Mouse (Mus musculus): ENCODE results near the gene Slc31a2. TPM values are rescaled to one million over a fixed set of nuclear protein-coding genes. Genes with fewer than 3 reads are reported as not detected.
"Not testable (repeated sequence)": the region's sequence is repeated elsewhere in the genome, so short reads cannot be mapped to it uniquely, and the experiment has no call there.

Slc31a2 gene
- total RNA-seq (2021) = 10 to 100 TPM in 1 of 2 experiments, 1 to 10 TPM in 1; 9.5 to 12.3 TPM
- long read RNA-seq, experiment 1, transcript Slc31a2-201 (4 exons, 1,820 nt) = major isoform, 17 of 23 reads
- long read RNA-seq, experiment 1, partial matches to known transcripts = 1 of 23 reads
- long read RNA-seq, experiment 1, other reads (novel, unspliced or antisense) = 5 of 23 reads
- long read RNA-seq, experiment 2, transcript Slc31a2-201 (4 exons, 1,820 nt) = major isoform, 11 of 19 reads
- long read RNA-seq, experiment 2, partial matches to known transcripts = 1 of 19 reads
- long read RNA-seq, experiment 2, other reads (novel, unspliced or antisense) = 7 of 19 reads

GRCm38 (mm10) chr4:62262276-62262675, at the start of gene Slc31a2:
Slc31a2 (plus strand) TSS chr4:62262562.
- peak in 1 of 2 experiments; percentile 7 for DNase-seq (ENCODE audit: low spot score in 2 of 2)

- no peak for DNase-seq (ENCODE audit: low spot score in 2 of 2)
These were observed 48.9 kb upstream of the Slc31a2 start for GRCm38 (mm10) chr4:62213490-62213889.

- DNase-seq (ENCODE audit: low spot score in 2 of 2) = peak; percentile 24 to 41
These were observed 34.0 kb upstream of the Slc31a2 start for GRCm38 (mm10) chr4:62228391-62228790.

DNA sequence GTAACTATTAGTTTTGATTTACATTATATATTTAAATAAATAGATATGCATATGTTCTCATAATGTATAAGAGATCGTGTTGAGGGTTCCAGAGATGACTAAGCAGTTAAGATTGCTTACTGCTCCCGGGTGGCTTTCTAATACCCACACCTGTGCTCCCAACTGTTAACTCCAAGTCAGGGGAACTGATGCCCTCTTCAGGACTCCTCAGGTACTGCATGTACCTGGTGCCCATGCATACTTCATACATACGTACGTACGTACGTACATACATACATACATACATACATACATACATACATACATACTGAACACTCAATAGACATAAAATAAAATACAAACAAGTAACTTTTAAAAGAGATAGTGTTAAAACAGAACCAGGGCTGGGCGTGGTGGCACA, 32.9 kb upstream of the Slc31a2 start:
- DNase-seq (ENCODE audit: low spot score in 2 of 2) = no peak

GRCm38 (mm10) chr4:62230153-62230552, 32.2 kb upstream of the Slc31a2 start:
- DNase-seq (ENCODE audit: low spot score in 2 of 2) = no peak

- no peak for DNase-seq (ENCODE audit: low spot score in 2 of 2)
These were observed 31.6 kb upstream of the Slc31a2 start, which contains the start of gene Zfp37 for GRCm38 (mm10) chr4:62230769-62231168. Zfp37 (minus strand) TSS chr4:62231047.

DNA sequence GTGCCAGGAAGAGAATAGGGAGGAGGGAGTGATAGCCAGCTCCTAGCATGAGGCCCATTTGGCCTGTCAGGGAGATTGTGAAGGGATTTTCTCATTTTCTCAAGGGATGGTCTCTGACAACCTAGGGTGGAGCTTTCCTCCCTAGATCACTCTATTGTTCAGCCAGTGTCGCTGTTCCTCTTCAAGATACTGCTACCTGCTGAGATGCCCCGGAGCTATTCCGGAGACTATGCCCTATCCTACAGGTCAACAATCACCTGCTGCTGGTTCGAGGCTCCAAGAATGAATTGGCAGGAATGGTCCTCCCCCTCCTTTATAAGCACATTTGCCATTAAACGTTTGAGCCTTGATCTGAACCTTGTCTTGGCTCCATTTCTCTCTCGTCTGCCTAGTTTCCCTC, 21.8 kb upstream of the Slc31a2 start:
- no peak for DNase-seq (ENCODE audit: low spot score in 2 of 2)

DNA sequence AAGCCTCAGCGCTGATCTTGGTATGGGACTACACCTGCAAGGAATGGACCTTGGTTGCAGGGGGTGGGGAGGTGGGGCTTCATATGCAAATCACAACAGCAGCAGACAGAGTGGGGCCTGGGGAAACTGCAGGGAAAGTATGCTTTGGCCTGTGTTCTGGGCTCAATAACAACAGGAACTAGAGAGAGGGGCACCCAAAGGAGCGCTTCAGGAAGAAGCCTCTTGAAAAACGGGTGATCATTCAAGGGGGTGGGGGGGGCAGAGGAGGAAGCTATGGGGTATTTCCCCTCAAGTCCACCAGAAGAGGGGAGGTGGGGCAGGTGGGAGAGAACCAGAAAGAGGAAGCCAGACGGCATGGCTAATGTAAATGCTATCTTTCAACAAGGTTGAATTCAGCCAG, 14.0 kb upstream of the Slc31a2 start:
- no peak for DNase-seq (ENCODE audit: low spot score in 2 of 2)

DNA sequence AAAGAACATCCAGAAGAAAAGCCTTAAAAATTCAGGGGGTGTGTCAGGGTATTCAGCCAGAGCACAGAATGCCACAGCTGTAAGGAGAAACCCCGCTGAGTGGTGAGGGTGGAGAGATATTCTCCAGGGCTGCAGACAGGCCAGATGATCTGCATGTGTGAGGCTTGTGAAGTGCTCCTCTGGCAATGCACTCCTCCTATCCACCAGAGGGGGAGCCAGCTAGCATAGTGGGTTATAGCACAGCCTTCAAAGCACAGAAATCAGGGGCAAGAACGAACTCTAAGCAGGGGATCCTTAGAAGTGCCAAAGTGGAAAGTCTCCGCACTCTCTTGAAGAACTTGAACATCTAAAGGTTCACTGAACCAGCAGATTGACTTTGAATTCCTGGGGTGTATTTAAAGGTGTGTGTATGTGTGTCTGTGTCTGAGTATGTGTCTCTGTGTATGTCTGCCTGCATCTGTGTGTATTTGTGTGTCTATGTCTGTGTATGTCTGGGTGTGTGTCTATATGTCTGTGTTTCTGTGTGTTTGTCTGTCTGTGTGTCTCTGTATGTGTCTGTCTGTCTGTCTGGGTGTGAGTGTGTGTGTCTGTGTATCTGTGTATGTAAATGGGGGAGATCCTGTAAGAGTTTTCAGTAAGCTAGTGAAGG, 11.3 kb upstream of the Slc31a2 start:
- no peak for DNase-seq (ENCODE audit: low spot score in 2 of 2)

DNA sequence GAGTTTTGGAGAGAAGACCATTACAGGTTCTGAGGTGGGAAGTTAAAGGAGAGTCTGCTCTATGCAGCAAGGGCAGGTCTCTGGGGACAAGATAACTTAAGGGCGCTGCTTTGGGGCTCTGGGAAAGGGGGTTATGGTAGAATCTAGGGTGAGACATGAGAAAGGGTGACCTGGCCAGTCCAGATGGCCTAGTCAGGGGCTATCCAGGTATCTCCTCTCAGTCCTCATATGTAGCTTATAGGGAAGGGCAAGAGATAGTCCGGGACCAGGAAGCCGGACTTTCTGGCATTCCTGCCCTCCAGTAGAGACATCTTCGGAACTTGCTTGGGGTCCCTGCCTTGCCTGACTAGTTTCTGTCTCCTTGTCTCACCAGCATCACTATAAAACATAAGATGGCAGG, 10.6 kb upstream of the Slc31a2 start:
- DNase-seq (ENCODE audit: low spot score in 2 of 2) = no peak

DNA sequence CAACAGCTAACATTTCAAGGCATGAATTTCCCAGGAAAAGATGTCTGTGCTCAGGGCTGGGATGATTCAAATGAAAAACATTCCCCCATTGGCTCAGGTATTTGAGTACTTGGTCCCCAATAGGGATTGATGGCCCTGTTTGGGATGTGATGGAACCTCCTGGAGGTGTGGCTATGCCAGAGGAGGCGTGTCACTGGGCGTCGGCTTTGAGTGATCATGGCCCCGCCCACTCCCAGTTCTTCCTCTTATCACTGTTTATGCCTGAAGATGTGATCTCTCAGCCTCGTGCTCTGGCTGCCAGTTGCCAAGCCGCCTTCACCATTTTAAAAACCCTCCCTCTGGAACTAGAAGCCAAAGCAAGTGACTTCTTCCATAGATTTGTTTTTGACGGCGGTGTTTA, 7.8 kb upstream of the Slc31a2 start:
- DNase-seq (ENCODE audit: low spot score in 2 of 2) = no peak

GRCm38 (mm10) chr4:62256931-62257330, 5.4 kb upstream of the Slc31a2 start:
- DNase-seq (ENCODE audit: low spot score in 2 of 2) = peak in 1 of 2 experiments; percentile 34

DNA sequence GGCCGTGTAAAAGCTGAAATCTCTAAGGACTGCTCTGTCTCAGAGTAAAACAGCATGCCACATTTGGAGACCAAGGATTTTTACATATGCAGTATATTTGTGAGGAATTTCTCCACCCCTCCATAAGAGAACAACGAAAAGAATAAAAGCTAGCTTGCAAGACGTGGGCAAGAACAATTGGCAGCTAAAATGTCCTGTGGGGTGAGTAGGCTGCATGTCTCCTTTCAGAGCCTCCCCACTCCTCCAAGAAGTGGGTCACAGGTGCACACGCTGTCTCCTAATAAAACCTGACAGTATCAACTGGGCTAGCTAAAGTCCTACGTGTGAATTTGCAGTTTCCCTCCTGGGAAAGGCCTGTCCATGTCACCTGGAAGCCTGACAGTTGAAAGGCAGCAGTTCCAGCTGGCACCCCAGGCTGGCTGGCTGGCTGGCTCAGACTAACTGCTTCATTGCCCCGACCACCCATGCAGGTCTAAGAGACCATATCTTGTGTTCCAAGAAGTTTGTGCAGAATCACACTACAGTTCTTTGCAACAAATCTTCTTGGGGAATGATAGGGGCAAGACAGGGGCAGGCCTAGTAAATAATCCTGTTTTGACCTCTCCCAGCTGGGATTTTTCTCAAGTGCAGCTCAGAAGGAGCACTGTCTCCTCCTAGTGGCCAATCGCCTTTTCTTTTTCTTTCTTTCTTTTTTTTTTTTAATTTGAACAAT, 927 bp downstream of the Slc31a2 start:
- peak in 1 of 2 experiments; percentile 10 for DNase-seq (ENCODE audit: low spot score in 2 of 2)

DNA sequence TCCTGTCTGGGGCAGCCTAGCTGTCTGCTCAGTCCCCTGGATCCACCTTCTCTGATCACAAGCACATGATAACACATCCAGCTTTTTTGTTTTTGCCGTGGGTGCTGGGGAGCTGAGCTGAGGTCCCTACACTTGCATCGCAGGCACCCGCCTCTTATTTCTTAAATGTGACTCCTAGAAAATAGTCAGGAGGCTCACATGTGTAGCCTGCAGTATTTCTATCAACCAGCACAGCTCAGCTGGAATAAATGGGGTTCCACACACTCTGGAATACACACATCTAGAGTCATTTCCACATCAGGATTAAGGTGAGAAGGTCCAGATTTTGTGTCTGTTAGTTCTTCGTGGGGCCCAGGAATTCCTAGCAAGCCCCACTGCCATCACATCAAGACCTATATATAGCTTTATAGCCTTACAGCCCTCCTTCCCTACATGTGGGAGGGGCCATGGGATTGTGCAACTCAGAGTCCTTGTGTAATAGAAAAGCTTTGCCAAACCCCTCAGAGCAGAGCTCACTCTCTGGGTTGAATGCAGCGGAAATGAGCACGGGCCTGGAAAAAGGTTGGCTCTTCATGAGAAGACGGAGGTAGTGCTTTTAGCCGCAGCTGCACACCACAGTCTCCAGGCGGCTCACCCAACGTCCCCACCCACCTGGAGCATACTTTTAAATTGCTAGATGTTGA, 2.9 kb downstream of the Slc31a2 start:
- peak; percentile 4 to 9 for DNase-seq (ENCODE audit: low spot score in 2 of 2)

- not testable (repeated sequence) for DNase-seq (ENCODE audit: low spot score in 2 of 2)
These were observed 3.7 kb downstream of the Slc31a2 start for GRCm38 (mm10) chr4:62266016-62266415.

DNA sequence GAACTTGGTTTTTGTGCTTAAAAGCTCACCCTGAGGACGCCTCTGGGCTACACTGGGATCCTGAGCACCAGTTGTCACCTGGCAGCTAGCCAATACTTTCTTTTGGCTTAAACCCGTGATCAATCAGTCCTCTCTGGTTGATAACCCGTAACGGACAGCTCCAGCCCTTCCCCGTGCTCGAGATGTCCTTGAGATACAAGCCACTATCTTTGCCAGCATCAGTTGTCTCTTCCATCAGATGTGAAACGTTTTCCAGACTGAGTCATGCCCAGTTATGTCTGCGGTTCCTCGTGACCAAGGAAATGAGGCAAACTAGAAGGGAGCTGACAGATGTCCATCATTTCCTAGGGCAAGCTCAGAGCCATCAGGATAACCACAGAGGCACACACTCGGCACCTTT, 4.7 kb downstream of the Slc31a2 start:
- DNase-seq (ENCODE audit: low spot score in 2 of 2) = no peak

DNA sequence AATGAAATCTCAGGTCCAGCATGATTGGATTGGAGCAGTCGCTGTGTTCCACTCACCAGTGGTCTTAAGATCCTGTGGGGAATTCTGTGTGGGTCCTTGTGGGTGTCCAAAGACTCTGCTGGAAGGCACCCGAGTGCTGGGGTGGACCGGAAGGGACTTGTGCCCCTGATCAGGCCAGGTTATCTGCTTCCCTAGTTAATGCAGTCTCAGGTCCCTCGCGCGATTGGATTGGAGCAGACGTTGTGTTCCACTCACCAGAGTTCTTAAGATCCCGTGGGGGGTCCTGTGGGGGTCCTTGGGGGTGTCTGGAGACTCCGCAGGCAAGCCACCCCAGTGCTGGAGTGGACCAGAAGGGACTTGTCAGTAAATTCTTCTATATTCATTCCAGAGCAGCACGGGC, 10.3 kb downstream of the Slc31a2 start:
- DNase-seq (ENCODE audit: low spot score in 2 of 2) = no peak

- DNase-seq (ENCODE audit: low spot score in 2 of 2) = no peak
These were observed 11.6 kb downstream of the Slc31a2 start for GRCm38 (mm10) chr4:62273916-62274315.

- DNase-seq (ENCODE audit: low spot score in 2 of 2) = no peak
These were observed 12.6 kb downstream of the Slc31a2 start for GRCm38 (mm10) chr4:62274841-62275536.

DNA sequence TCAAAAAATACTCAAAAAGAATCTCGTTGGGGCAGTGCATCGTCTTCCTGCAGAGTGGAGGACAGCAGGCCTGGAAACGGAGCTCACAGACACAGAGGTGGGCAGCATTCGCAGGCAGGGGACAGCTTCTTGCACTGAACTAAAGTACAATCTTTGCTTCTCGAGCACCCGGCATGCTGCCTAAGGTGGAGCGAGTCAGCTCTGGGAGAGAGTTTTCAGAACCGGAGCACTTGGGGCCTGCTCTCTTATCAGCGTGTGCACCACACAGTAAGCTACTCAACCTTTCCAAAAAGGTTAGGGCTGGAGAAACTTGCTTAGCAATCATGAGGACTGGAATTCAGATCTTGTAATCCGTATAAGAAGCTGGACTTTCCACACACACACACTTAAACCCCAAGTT, 14.3 kb downstream of the Slc31a2 start:
- DNase-seq (ENCODE audit: low spot score in 2 of 2) = no peak

DNA sequence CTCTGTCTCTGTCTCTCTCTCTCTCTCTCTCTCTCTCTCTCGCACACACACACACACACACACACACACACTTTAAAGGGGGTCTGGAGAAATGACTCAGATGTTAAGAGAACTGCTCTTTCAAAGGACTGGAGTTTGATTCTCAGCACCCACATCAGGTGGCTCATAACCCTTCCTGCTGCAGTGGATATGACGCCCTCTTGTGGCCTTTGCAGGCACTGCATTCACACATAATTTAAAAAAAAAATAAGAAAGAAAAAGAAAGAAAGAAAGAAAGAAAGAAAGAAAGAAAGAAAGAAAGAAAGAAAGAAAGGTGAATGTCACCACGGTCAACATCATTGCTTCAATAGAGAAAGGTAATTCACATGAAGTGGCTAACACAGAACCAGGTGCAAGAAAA, 14.9 kb downstream of the Slc31a2 start:
- DNase-seq (ENCODE audit: low spot score in 2 of 2) = no peak

Data from gastrocnemius, postnatal 4 days (tissue).